ENCODE assay signal across 8 mouse cellular contexts in the genomic region with DNA sequence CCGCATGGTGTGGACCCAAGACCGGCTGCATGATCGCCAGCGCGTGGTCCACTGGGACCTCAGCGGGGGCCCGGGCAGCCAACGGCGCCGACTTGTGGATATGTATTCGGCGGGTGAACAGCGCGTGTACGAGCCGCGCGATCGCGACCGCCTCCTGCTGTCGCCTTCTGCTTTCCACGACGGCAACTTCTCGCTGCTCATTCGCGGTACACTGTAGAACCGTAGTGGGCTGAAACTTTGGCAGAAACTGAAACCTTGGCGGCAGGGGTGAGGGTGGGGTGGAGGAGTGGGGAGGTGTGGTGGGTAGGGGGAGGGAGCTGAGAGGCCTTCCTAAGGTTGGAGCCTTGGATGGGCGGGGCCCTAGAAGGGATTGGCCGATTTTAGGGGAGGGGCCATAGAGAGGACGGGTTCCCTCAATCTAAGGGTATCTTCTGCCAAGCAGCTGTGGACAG. TPM values are rescaled to one million over a fixed set of nuclear protein-coding genes. Genes with fewer than 3 reads are reported as not detected.
DNase-seq lines count a peak whose midpoint lies in the region; ATAC-seq and TF ChIP-seq lines count a peak whose summit lies in the region.

No protein-coding gene starts in this region.

- peak overlapping the region; percentile 75 for H3K9ac ChIP-seq in embryonic facial prominence, embryonic 13.5 days
- peak overlapping the region; percentile 80 for H3K9ac ChIP-seq in heart, embryonic 12.5 days
- H3K9ac ChIP-seq in kidney, embryonic 14.5 days (ENCODE audit: low read depth, low read length), result peak overlapping the region; percentile 58; the same call in 1 of the 2 replicates

- peaks cover 14% of the 10 kb centered on the region for H3K79me2 ChIP-seq in C2C12 (ENCODE audit: control insufficient read depth, insufficient read depth)

- peak overlapping the region; percentile 86 for H3K27ac ChIP-seq in embryonic facial prominence, embryonic 13.5 days
- no peak overlapping the region for H3K27ac ChIP-seq in heart, embryonic 12.5 days (ENCODE audit: poor library complexity, severe bottlenecking)
- H3K27ac ChIP-seq in kidney, embryonic 14.5 days (ENCODE audit: low read depth, low read length), result 0 out of 2 replicates have a peak overlapping the region, but pooled peaks have one; percentile 76

- H3K36me3 ChIP-seq in C2C12 (ENCODE audit: control insufficient read depth, insufficient read depth), result peaks cover 9% of the 10 kb centered on the region
- H3K36me3 ChIP-seq in embryonic facial prominence, embryonic 13.5 days, result peaks cover 20% of the 10 kb centered on the region
- peaks cover 23% of the 10 kb centered on the region for H3K36me3 ChIP-seq in heart, embryonic 12.5 days
- H3K36me3 ChIP-seq in kidney, embryonic 14.5 days (ENCODE audit: control insufficient read depth, insufficient read depth, low read length), result peaks cover 13% of the 10 kb centered on the region

- no peaks in the 10 kb centered on the region for H3K27me3 ChIP-seq in C2C12 (ENCODE audit: control insufficient read depth, insufficient read depth, insufficient read length)
- peaks cover 6% of the 10 kb centered on the region; the same call in 1 of the 2 replicates for H3K27me3 ChIP-seq in embryonic facial prominence, embryonic 13.5 days
- peaks cover 4% of the 10 kb centered on the region; the same call in 1 of the 2 replicates for H3K27me3 ChIP-seq in heart, embryonic 12.5 days (replicated peaks)
- no peaks in the 10 kb centered on the region for H3K27me3 ChIP-seq in kidney, embryonic 14.5 days (ENCODE audit: control insufficient read depth, insufficient read depth, low read length)

- ATAC-seq in embryonic facial prominence, embryonic 13.5 days (ENCODE audit: insufficient number of reproducible peaks, insufficient read depth, low FRiP score, low TSS enrichment, low read depth), result peak; percentile 75
- ATAC-seq in heart, embryonic 12.5 days (ENCODE audit: insufficient number of reproducible peaks, low FRiP score), result peak; percentile 58
- ATAC-seq in kidney, embryonic 14.5 days (ENCODE audit: low FRiP score, low TSS enrichment), result peak; percentile 70

- DNase-seq in WW6 (ENCODE audit: low read depth, low spot score), result peak; percentile 66
- DNase-seq in lung, postnatal 14 days, result peak; percentile 69
- peak; percentile 75 for DNase-seq in retina, postnatal 1 day
- no peak for DNase-seq in right cerebral cortex, postnatal 36 days (ENCODE audit: low spot score in 2 of 2)

- under 1% methylated on average over 32 of the region's 32 CpGs for WGBS in embryonic facial prominence, embryonic 13.5 days
- under 1% methylated on average over 32 of the region's 32 CpGs for WGBS in heart, embryonic 12.5 days
- under 1% methylated on average over 32 of the region's 32 CpGs for WGBS in kidney, embryonic 14.5 days

- peak; percentile 64 for TF ChIP-seq CTCF in C2C12 (IDR thresholded peaks at IDR 0.05; ENCODE audit: control insufficient read depth, insufficient read depth, insufficient read length)

- H3K4me3 ChIP-seq in C2C12 (ENCODE audit: insufficient read depth, poor library complexity, severe bottlenecking), result peak overlapping the region; percentile 37
- H3K4me3 ChIP-seq in embryonic facial prominence, embryonic 13.5 days, result peak overlapping the region; percentile 56
- H3K4me3 ChIP-seq in heart, embryonic 12.5 days, result peak overlapping the region; percentile 56
- peak overlapping the region; percentile 48 for H3K4me3 ChIP-seq in kidney, embryonic 14.5 days (ENCODE audit: low read length)

- peaks cover 38% of the 10 kb centered on the region for H3K4me1 ChIP-seq in embryonic facial prominence, embryonic 13.5 days
- peaks cover 45% of the 10 kb centered on the region for H3K4me1 ChIP-seq in heart, embryonic 12.5 days (replicated peaks)
- peaks cover 17% of the 10 kb centered on the region for H3K4me1 ChIP-seq in kidney, embryonic 14.5 days (ENCODE audit: control insufficient read depth, insufficient read depth, low read length)

- H3ac ChIP-seq in C2C12 (ENCODE audit: control insufficient read depth, insufficient read length, low read depth), result peak overlapping the region; percentile 61

- peaks cover 4% of the 10 kb centered on the region for H3K79me3 ChIP-seq in C2C12 (ENCODE audit: low read depth)

- H3K4me2 ChIP-seq in embryonic facial prominence, embryonic 13.5 days, result peak overlapping the region; percentile 94
- peak overlapping the region; percentile 95 for H3K4me2 ChIP-seq in heart, embryonic 12.5 days
- H3K4me2 ChIP-seq in kidney, embryonic 14.5 days (replicated peaks; ENCODE audit: low read depth, low read length), result peak overlapping the region; percentile 76

- H3K9me3 ChIP-seq in embryonic facial prominence, embryonic 13.5 days, result no peaks in the 10 kb centered on the region
- no peaks in the 10 kb centered on the region for H3K9me3 ChIP-seq in heart, embryonic 12.5 days (replicated peaks)
- H3K9me3 ChIP-seq in kidney, embryonic 14.5 days (ENCODE audit: control insufficient read depth, low read length), result no peaks in the 10 kb centered on the region

TF ChIP-seq in C2C12, 6 proteins besides CTCF, POLR2A, EP300 and RAD21:
- TF ChIP-seq USF1 (IDR thresholded peaks at IDR 0.05; ENCODE audit: low read depth) (no peak), CEBPB (IDR thresholded peaks at IDR 0.05; ENCODE audit: low read depth) (no peak), MAX (IDR thresholded peaks at IDR 0.05) (no peak), MYOG (IDR thresholded peaks at IDR 0.05; ENCODE audit: control insufficient read depth, extremely low read depth, insufficient read length) (no peak), FOSL1 (IDR thresholded peaks at IDR 0.05; ENCODE audit: insufficient read depth, low read length, poor library complexity, severe bottlenecking) (no peak), MYOD1 (IDR thresholded peaks at IDR 0.05; ENCODE audit: control insufficient read depth, insufficient read length, low read depth) (no peak)

RNA-seq across cellular contexts. Expression of a gene that starts 1.5 kb away (rescaled TPM):
- polyA plus RNA-seq in C2C12 (2012; fragmentation: generic; extraction: Trizol), result 38.0 TPM
- polyA plus RNA-seq in embryonic facial prominence, embryonic 13.5 days (2015; fragmentation: Nextera tagmentation; extraction: Ambion mirVana), result 69.6 and 71.8 TPM in 2 replicates
- polyA plus RNA-seq in heart, embryonic 12.5 days (2016; fragmentation: Nextera tagmentation; extraction: Ambion mirVana), result 50.2 and 62.4 TPM in 2 replicates
- polyA plus RNA-seq in kidney, embryonic 14.5 days (2014; fragmentation: Nextera tagmentation; extraction: Ambion mirVana), result 72.1 and 75.1 TPM in 2 replicates

RNA-seq across cellular contexts. Expression of a gene that starts 6.2 kb away (rescaled TPM):
- polyA plus RNA-seq in C2C12 (2012; fragmentation: generic; extraction: Trizol), result 46.6 TPM
- 4.0 and 5.4 TPM in 2 replicates for polyA plus RNA-seq in embryonic facial prominence, embryonic 13.5 days (2015; fragmentation: Nextera tagmentation; extraction: Ambion mirVana)
- 9.4 and 10.1 TPM in 2 replicates for polyA plus RNA-seq in heart, embryonic 12.5 days (2016; fragmentation: Nextera tagmentation; extraction: Ambion mirVana)
- 6.3 and 7.2 TPM in 2 replicates for polyA plus RNA-seq in kidney, embryonic 14.5 days (2014; fragmentation: Nextera tagmentation; extraction: Ambion mirVana)

RNA-seq across cellular contexts. Expression of a gene that starts 10.0 kb away (rescaled TPM):
- polyA plus RNA-seq in C2C12 (2012; fragmentation: generic; extraction: Trizol), result 140 TPM
- 131 and 150 TPM in 2 replicates for polyA plus RNA-seq in embryonic facial prominence, embryonic 13.5 days (2015; fragmentation: Nextera tagmentation; extraction: Ambion mirVana)
- 128 and 132 TPM in 2 replicates for polyA plus RNA-seq in heart, embryonic 12.5 days (2016; fragmentation: Nextera tagmentation; extraction: Ambion mirVana)
- polyA plus RNA-seq in kidney, embryonic 14.5 days (2014; fragmentation: Nextera tagmentation; extraction: Ambion mirVana), result 134 and 155 TPM in 2 replicates

RNA-seq across cellular contexts. Expression of a gene that starts 22.1 kb away (rescaled TPM):
- 0.08 TPM for polyA plus RNA-seq in C2C12 (2012; fragmentation: generic; extraction: Trizol)
- 0.55 and 0.62 TPM in 2 replicates for polyA plus RNA-seq in embryonic facial prominence, embryonic 13.5 days (2015; fragmentation: Nextera tagmentation; extraction: Ambion mirVana)
- 0.13 and 0.19 TPM in 2 replicates for polyA plus RNA-seq in heart, embryonic 12.5 days (2016; fragmentation: Nextera tagmentation; extraction: Ambion mirVana)
- 0.14 and 0.38 TPM in 2 replicates for polyA plus RNA-seq in kidney, embryonic 14.5 days (2014; fragmentation: Nextera tagmentation; extraction: Ambion mirVana)

RNA-seq across cellular contexts. Expression of a gene that starts 28.2 kb away (rescaled TPM):
- 11.8 TPM for polyA plus RNA-seq in C2C12 (2012; fragmentation: generic; extraction: Trizol)
- polyA plus RNA-seq in embryonic facial prominence, embryonic 13.5 days (2015; fragmentation: Nextera tagmentation; extraction: Ambion mirVana), result 15.6 and 16.4 TPM in 2 replicates
- polyA plus RNA-seq in heart, embryonic 12.5 days (2016; fragmentation: Nextera tagmentation; extraction: Ambion mirVana), result 9.2 and 10.1 TPM in 2 replicates
- polyA plus RNA-seq in kidney, embryonic 14.5 days (2014; fragmentation: Nextera tagmentation; extraction: Ambion mirVana), result 11.1 and 18.8 TPM in 2 replicates

Comparison
In these comparisons a context has a peak if more than half of its experiments do, and no peak if none do; other contexts are left out.
1. DNase-seq: peak in WW6 (single experiment), lung, postnatal 14 days (single experiment) and retina, postnatal 1 day (single experiment); none in right cerebral cortex, postnatal 36 days (0 of 2).
2. Peak in every context shown above with its lines, with median percentiles within 50 percentile points of each other: H3K4me3 ChIP-seq, ATAC-seq, H3K4me2 ChIP-seq and H3K9ac ChIP-seq.